8 mouse cellular contexts compared by ENCODE assay signal in the genomic region with DNA sequence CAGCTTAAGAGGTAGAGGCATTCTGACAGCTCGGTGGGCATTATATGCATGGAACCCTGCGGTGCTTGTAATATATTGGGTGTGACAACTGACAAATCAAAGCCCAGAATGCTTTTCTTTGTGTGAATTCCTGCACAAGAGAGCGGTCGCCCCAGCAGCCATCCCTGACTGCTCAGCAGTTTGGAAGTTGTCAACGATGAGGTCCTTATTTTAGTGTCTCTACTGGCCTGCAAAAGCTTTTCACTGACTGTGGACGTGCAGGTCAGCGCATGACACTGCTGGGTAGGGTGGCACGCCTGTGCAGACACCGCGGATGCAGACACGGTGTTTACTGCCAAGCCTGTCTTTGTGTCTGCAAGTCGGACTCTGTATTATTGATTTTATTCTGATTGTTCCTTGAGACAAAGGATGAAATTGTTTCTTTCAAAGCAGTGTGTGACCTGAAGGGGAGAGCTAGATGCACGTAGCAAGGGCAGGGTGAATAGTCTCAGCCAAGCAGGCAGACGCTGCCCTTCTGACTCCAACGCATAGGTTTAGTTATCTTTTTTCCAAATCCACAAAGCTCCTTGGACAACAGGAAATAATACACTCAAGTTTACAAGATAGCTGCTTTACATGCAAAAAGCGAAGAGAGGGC.
DNase-seq lines count a peak whose midpoint lies in the region; ATAC-seq lines count a peak whose summit lies in the region.

No protein-coding gene starts in this region.

- H3K36me3 ChIP-seq in heart, embryonic 10.5 days, result no peaks in the 10 kb centered on the region
- H3K36me3 ChIP-seq in intestine, embryonic 16.5 days (ENCODE audit: control insufficient read depth, insufficient read depth, low read length), result no peaks in the 10 kb centered on the region
- no peaks in the 10 kb centered on the region for H3K36me3 ChIP-seq in midbrain, embryonic 10.5 days

- DNase-seq in heart, embryonic 10.5 days (ENCODE audit: low spot score), result no peak
- DNase-seq in heart, postnatal 36 days, result no peak
- DNase-seq in embryo, embryonic 9.5 days (ENCODE audit: extremely low spot score), result peak; percentile 33
- peak; percentile 45 for DNase-seq in midbrain, embryonic 10.5 days (ENCODE audit: low spot score)
- DNase-seq in spleen, adult 18-20 months, result no peak
- DNase-seq in frontal cortex, postnatal 10 days (ENCODE audit: low spot score in 2 of 2), result no peak
- DNase-seq in adrenal gland, adult (ENCODE audit: inconsistent age in 2 of 2, low spot score in 1 of 2), result no peak

- no peak overlapping the region for H3K27ac ChIP-seq in heart, embryonic 10.5 days
- no peak overlapping the region for H3K27ac ChIP-seq in intestine, embryonic 16.5 days (ENCODE audit: low read length)
- H3K27ac ChIP-seq in midbrain, embryonic 10.5 days (replicated peaks), result peak overlapping the region; percentile 84

- H3K9ac ChIP-seq in intestine, embryonic 16.5 days (ENCODE audit: low read depth, low read length), result no peak overlapping the region

- H3K4me3 ChIP-seq in heart, embryonic 10.5 days, result peak overlapping the region; percentile 53
- peak overlapping the region; percentile 9 for H3K4me3 ChIP-seq in intestine, embryonic 16.5 days (ENCODE audit: low read length)
- H3K4me3 ChIP-seq in midbrain, embryonic 10.5 days, result peak overlapping the region; percentile 53

- peak overlapping the region; percentile 55 for H3K4me2 ChIP-seq in intestine, embryonic 16.5 days (ENCODE audit: low read depth, low read length)

- peaks cover 12% of the 10 kb centered on the region for H3K4me1 ChIP-seq in heart, embryonic 10.5 days
- no peaks in the 10 kb centered on the region for H3K4me1 ChIP-seq in intestine, embryonic 16.5 days (ENCODE audit: control insufficient read depth, insufficient read depth, low read length)
- H3K4me1 ChIP-seq in midbrain, embryonic 10.5 days, result peaks cover 21% of the 10 kb centered on the region

- intact Hi-C loops in heart, postnatal 36 days (cut with DNase I), result no loop called here

- peak; percentile 78 for ATAC-seq in intestine, embryonic 16.5 days

- no peaks in the 10 kb centered on the region for H3K9me3 ChIP-seq in heart, embryonic 10.5 days
- no peaks in the 10 kb centered on the region for H3K9me3 ChIP-seq in intestine, embryonic 16.5 days (ENCODE audit: control insufficient read depth, low read length)
- H3K9me3 ChIP-seq in midbrain, embryonic 10.5 days (replicated peaks), result no peaks in the 10 kb centered on the region

- H3K27me3 ChIP-seq in heart, embryonic 10.5 days (ENCODE audit: insufficient read depth, poor library complexity, severe bottlenecking), result 0 out of 2 replicates have a peak, but pooled peaks cover 9% of the 10 kb centered on the region
- no peaks in the 10 kb centered on the region for H3K27me3 ChIP-seq in intestine, embryonic 16.5 days (replicated peaks; ENCODE audit: control insufficient read depth, insufficient read depth, low read length)
- H3K27me3 ChIP-seq in midbrain, embryonic 10.5 days (ENCODE audit: low read depth, poor library complexity, severe bottlenecking), result peaks cover 34% of the 10 kb centered on the region

- 47% methylated on average over 16 of the region's 16 CpGs for WGBS in heart, embryonic 10.5 days
- 30% methylated on average over 16 of the region's 16 CpGs for WGBS in intestine, embryonic 16.5 days
- WGBS in midbrain, embryonic 10.5 days, result 22% methylated on average over 16 of the region's 16 CpGs

Comparison
In these comparisons a context has a peak if more than half of its experiments do, and no peak if none do; other contexts are left out.
1. DNase-seq: peak in embryo, embryonic 9.5 days (single experiment) and midbrain, embryonic 10.5 days (single experiment); none in heart, embryonic 10.5 days (single experiment), heart, postnatal 36 days (0 of 2), spleen, adult 18-20 months (0 of 2), frontal cortex, postnatal 10 days (0 of 2) and adrenal gland, adult (0 of 2).
2. Peak in every context shown above with its lines, with median percentiles within 50 percentile points of each other: H3K4me3 ChIP-seq.